Mouse (Mus musculus) C2C12 (cell line): Measurements from ENCODE around the gene Izumo1r. TPM values are rescaled to one million over a fixed set of nuclear protein-coding genes. Genes with fewer than 3 reads are reported as not detected.

Experiments used
- H3K27me3 ChIP-seq: one replicate; pipeline ENCODE4 v1.6.1; 2011; ENCODE audit not compliant: control insufficient read depth, insufficient read depth, insufficient read length
- H3K36me3 ChIP-seq: one replicate; pipeline ENCODE4 v1.6.1; 2011; ENCODE audit not compliant: control insufficient read depth, insufficient read depth
- H3K4me3 ChIP-seq: one replicate; pipeline ENCODE4 v1.5.1; 2011; ENCODE audit warnings: mild to moderate bottlenecking, control low read depth; ENCODE audit not compliant: poor library complexity, insufficient read depth, severe bottlenecking
- H3K79me2 ChIP-seq: one replicate; pipeline ENCODE4 v1.6.1; 2011; ENCODE audit not compliant: control insufficient read depth, insufficient read depth
- H3K79me3 ChIP-seq: one replicate; pipeline ENCODE4 v1.6.1; 2011; ENCODE audit warnings: low read depth, control low read depth
- H3ac ChIP-seq: one replicate; pipeline ENCODE3; 2011; ENCODE audit warnings: low read depth; ENCODE audit not compliant: control insufficient read depth, insufficient read length
- CEBPB ChIP-seq: IDR thresholded peaks from one replicate; pipeline ENCODE4 v1.6.1; 2011; ENCODE audit warnings: low read depth, mild to moderate bottlenecking, control low read depth, moderate library complexity
- CTCF ChIP-seq: IDR thresholded peaks from one replicate; pipeline ENCODE4 v1.5.1; 2011; ENCODE audit not compliant: control insufficient read depth, insufficient read depth, insufficient read length
- FOSL1 ChIP-seq: IDR thresholded peaks from one replicate; pipeline ENCODE4 v1.8.0; 2011; ENCODE audit warnings: mild to moderate bottlenecking, low read length; ENCODE audit not compliant: poor library complexity, insufficient read depth, severe bottlenecking
- MAX ChIP-seq: IDR thresholded peaks from one replicate; pipeline ENCODE4 v1.6.1; 2011; ENCODE audit warnings: mild to moderate bottlenecking, control low read depth
- MYOD1 ChIP-seq: IDR thresholded peaks from one replicate; pipeline ENCODE4 v1.6.1; 2011; ENCODE audit warnings: low read depth; ENCODE audit not compliant: control insufficient read depth, insufficient read length
- MYOG ChIP-seq: IDR thresholded peaks from one replicate; pipeline ENCODE4 v1.6.1; 2011; ENCODE audit not compliant: control insufficient read depth, insufficient read length; ENCODE audit errors: extremely low read depth
- USF1 ChIP-seq: IDR thresholded peaks from one replicate; pipeline ENCODE4 v1.6.1; 2011; ENCODE audit warnings: low read depth, mild to moderate bottlenecking, control low read depth, moderate library complexity
- polyA plus RNA-seq: library from polyadenylated mRNA; unstranded; fragments of >200 nt; fragmentation: generic; extraction: Trizol; gene quantifications from one replicate; pipeline ENCODE4 v1.2.1, GENCODE M21; 2012; ENCODE audit warnings: missing spikeins

The Izumo1r gene
- polyA plus RNA-seq, 1 experiment = not detected

GRCm38 (mm10) chr9:14859868-14860639 is 43.7 kb downstream of the Izumo1r start, which contains the start of gene Gpr83:
Gene Gpr83 (plus strand): TSS chr9:14860210.
- Histone ChIP-seq H3K79me3 (no peaks in the 10 kb centered on the region), H3K79me2 (no peaks in the 10 kb centered on the region), H3ac (no peak within 1 kb of the TSS), H3K4me3 (no peak within 1 kb of the TSS), H3K36me3 (no peaks in the 10 kb centered on the region), H3K27me3 (peaks cover 57% of the 10 kb centered on the region)
- TF ChIP-seq USF1 = no peak
- no peak for TF ChIP-seq CTCF
- no peak for TF ChIP-seq MAX
- TF ChIP-seq FOSL1 = no peak
- no peak for TF ChIP-seq MYOD1
- TF ChIP-seq CEBPB = no peak

GRCm38 (mm10) chr9:14858782-14859181 is 45.0 kb downstream of the Izumo1r start:
- H3K4me3 ChIP-seq = no peak overlapping the region
- H3K79me2 ChIP-seq = no peaks in the 10 kb centered on the region
- H3ac ChIP-seq = no peak overlapping the region
- no peaks in the 10 kb centered on the region for H3K36me3 ChIP-seq
- H3K27me3 ChIP-seq = peaks cover 52% of the 10 kb centered on the region
- no peaks in the 10 kb centered on the region for H3K79me3 ChIP-seq
- TF ChIP-seq MYOD1 (no peak), MAX (no peak), CTCF (no peak), USF1 (no peak)

- Histone ChIP-seq H3K27me3 (peaks cover 48% of the 10 kb centered on the region), H3K79me2 (no peaks in the 10 kb centered on the region)
These were observed 45.5 kb downstream of the Izumo1r start for GRCm38 (mm10) chr9:14858170-14858706.

GRCm38 (mm10) chr9:14856922-14857654 is 46.7 kb downstream of the Izumo1r start:
- no peaks in the 10 kb centered on the region for H3K79me3 ChIP-seq
- no peaks in the 10 kb centered on the region for H3K79me2 ChIP-seq
- no peak overlapping the region for H3K4me3 ChIP-seq
- peaks cover 39% of the 10 kb centered on the region for H3K27me3 ChIP-seq
- H3ac ChIP-seq = no peak overlapping the region
- TF ChIP-seq MYOG (no peak), MAX (no peak), MYOD1 (no peak), USF1 (no peak), CTCF (no peak), CEBPB (no peak), FOSL1 (no peak)
- H3K36me3 ChIP-seq = no peaks in the 10 kb centered on the region

More at GRCm38 (mm10) chr9:14858170-14858706, 45.5 kb downstream of the Izumo1r start:
- H3K4me3 ChIP-seq = no peak overlapping the region
- H3K36me3 ChIP-seq = no peaks in the 10 kb centered on the region
- H3ac ChIP-seq = no peak overlapping the region
- H3K79me3 ChIP-seq = no peaks in the 10 kb centered on the region
- TF ChIP-seq USF1 (no peak), MYOG (no peak), MAX (no peak), MYOD1 (no peak)

GRCm38 (mm10) chr9:14854585-14854984 is 49.2 kb downstream of the Izumo1r start:
- H3K79me2 ChIP-seq = no peaks in the 10 kb centered on the region
- TF ChIP-seq CTCF (no peak), USF1 (no peak)
- H3K79me3 ChIP-seq = no peaks in the 10 kb centered on the region
- no peak overlapping the region for H3K4me3 ChIP-seq
- no peak overlapping the region for H3ac ChIP-seq
- H3K27me3 ChIP-seq = peaks cover 16% of the 10 kb centered on the region
- H3K36me3 ChIP-seq = no peaks in the 10 kb centered on the region

- Histone ChIP-seq H3ac (no peak overlapping the region), H3K4me3 (no peak overlapping the region), H3K36me3 (no peaks in the 10 kb centered on the region), H3K27me3 (no peaks in the 10 kb centered on the region), H3K79me3 (no peaks in the 10 kb centered on the region), H3K79me2 (no peaks in the 10 kb centered on the region)
- no peak for TF ChIP-seq USF1
- no peak for TF ChIP-seq CTCF
- no peak for TF ChIP-seq MYOD1
- TF ChIP-seq MAX = no peak
- TF ChIP-seq FOSL1 = no peak
- TF ChIP-seq CEBPB = no peak
These were observed 55.3 kb downstream of the Izumo1r start for GRCm38 (mm10) chr9:14848267-14848935.
